Mouse (Mus musculus) right cerebral cortex, postnatal 14 days (tissue): ENCODE results near the gene Phip.

Experiments
- DNase-seq: peaks from one replicate; pipeline ENCODE4 v3.0.0; 2022

The Phip gene

GRCm38 (mm10) chr9:82866121-82866520, 109.2 kb downstream of the Phip start:
- no peak for DNase-seq

GRCm38 (mm10) chr9:82861775-82862430, 113.4 kb downstream of the Phip start:
- DNase-seq, result no peak

- no peak for DNase-seq
Measured at GRCm38 (mm10) chr9:82861316-82861715, 114.0 kb downstream of the Phip start.

- no peak for DNase-seq
Measured at GRCm38 (mm10) chr9:82860805-82861204, 114.5 kb downstream of the Phip start.

GRCm38 (mm10) chr9:82856241-82856640, 119.1 kb downstream of the Phip start:
- no peak for DNase-seq

GRCm38 (mm10) chr9:82854973-82855614, 120.2 kb downstream of the Phip start:
- DNase-seq, result no peak

- no peak for DNase-seq
Measured at GRCm38 (mm10) chr9:82854040-82854439, 121.3 kb downstream of the Phip start.

- no peak for DNase-seq
Measured at GRCm38 (mm10) chr9:82842671-82843070, 132.6 kb downstream of the Phip start.

- no peak for DNase-seq
Measured at GRCm38 (mm10) chr9:82835921-82836320, 139.4 kb downstream of the Phip start.

GRCm38 (mm10) chr9:82831891-82832290, 143.4 kb downstream of the Phip start:
- DNase-seq, result no peak

- peak; percentile 92 for DNase-seq
Measured at GRCm38 (mm10) chr9:82829693-82830430, 145.5 kb downstream of the Phip start.

GRCm38 (mm10) chr9:82829007-82829689, 146.2 kb downstream of the Phip start, which contains the start of gene Irak1bp1:
Gene Irak1bp1 (plus strand): TSS chr9:82829540.
- DNase-seq, result no peak

GRCm38 (mm10) chr9:82826426-82826825, 148.9 kb downstream of the Phip start:
- no peak for DNase-seq
